Mouse (Mus musculus) right cerebral cortex, postnatal 10 days (tissue): ENCODE measurements around the gene Dnajc8.

ENCODE experiments used
- DNase-seq, 2 experiments: peaks; one replicate each; pipeline ENCODE4 v3.0.0; 2021; ENCODE audit warnings: low spot score in 2 of 2

Dnajc8 gene

GRCm38 (mm10) chr4:132535406-132536121 lies at the start of gene Dnajc8:
Dnajc8 (plus strand) TSS chr4:132535550.
- peak; percentile 95 to 97 for DNase-seq

- DNase-seq: no peak
Observed at GRCm38 (mm10) chr4:132488521-132488920, 46.8 kb upstream of the Dnajc8 start.

GRCm38 (mm10) chr4:132488976-132489375 lies 46.4 kb upstream of the Dnajc8 start:
- no peak for DNase-seq

GRCm38 (mm10) chr4:132490273-132491010 lies 44.9 kb upstream of the Dnajc8 start:
- no peak for DNase-seq

GRCm38 (mm10) chr4:132491057-132491456 lies 44.3 kb upstream of the Dnajc8 start:
- DNase-seq: no peak

- no peak for DNase-seq
Observed at GRCm38 (mm10) chr4:132491748-132492147, 43.6 kb upstream of the Dnajc8 start.

- no peak for DNase-seq
Observed at GRCm38 (mm10) chr4:132492178-132493060, 42.9 kb upstream of the Dnajc8 start.

- peak in 1 of 2 experiments; percentile 47 for DNase-seq
Observed at GRCm38 (mm10) chr4:132494271-132494918, 41.0 kb upstream of the Dnajc8 start.

GRCm38 (mm10) chr4:132501639-132502038 lies 33.7 kb upstream of the Dnajc8 start:
- no peak for DNase-seq

GRCm38 (mm10) chr4:132503344-132503743 lies 32.0 kb upstream of the Dnajc8 start:
- DNase-seq: no peak

- DNase-seq: no peak
Observed at GRCm38 (mm10) chr4:132505034-132505738, 30.2 kb upstream of the Dnajc8 start.

- no peak for DNase-seq
Observed at GRCm38 (mm10) chr4:132505800-132506199, 29.6 kb upstream of the Dnajc8 start.

GRCm38 (mm10) chr4:132506250-132506649 lies 29.1 kb upstream of the Dnajc8 start:
- DNase-seq: no peak

- DNase-seq: no peak
Observed at GRCm38 (mm10) chr4:132507210-132507609, 28.1 kb upstream of the Dnajc8 start.

GRCm38 (mm10) chr4:132509621-132510296 lies 25.6 kb upstream of the Dnajc8 start:
- DNase-seq: peak; percentile 85 to 90

GRCm38 (mm10) chr4:132510352-132510798 lies 25.0 kb upstream of the Dnajc8 start, which contains the start of gene Sesn2:
Sesn2 (minus strand) TSS chr4:132510501.
- DNase-seq: peak; percentile 98

GRCm38 (mm10) chr4:132512080-132512479 lies 23.3 kb upstream of the Dnajc8 start:
- DNase-seq: no peak

GRCm38 (mm10) chr4:132513395-132514273 lies 21.7 kb upstream of the Dnajc8 start:
- peak in 1 of 2 experiments; percentile 41 for DNase-seq

GRCm38 (mm10) chr4:132514555-132515135 lies 20.7 kb upstream of the Dnajc8 start:
- peak; percentile 77 to 89 for DNase-seq
